Mouse (Mus musculus) thymus, postnatal 36 days (tissue): ENCODE results near the gene Lsm12.

Source experiments
- DNase-seq, 2 experiments: peaks; one replicate each; pipeline ENCODE4 v3.0.0; 2022; ENCODE audit warnings: mixed read lengths in 2 of 2

The Lsm12 gene

GRCm38 (mm10) chr11:102184646-102185495 is at the start of gene Lsm12:
TSS of gene Lsm12 (minus strand) at chr11:102185296.
- DNase-seq: peak; percentile 98 to 99

GRCm38 (mm10) chr11:102230006-102230741 is 45.1 kb upstream of the Lsm12 start, which contains the start of gene Hdac5:
TSS of gene Hdac5 (minus strand) at chr11:102230166.
- DNase-seq: peak; percentile 97

- DNase-seq: no peak
These were observed 44.3 kb upstream of the Lsm12 start for GRCm38 (mm10) chr11:102229331-102229953.

GRCm38 (mm10) chr11:102228646-102229268 is 43.7 kb upstream of the Lsm12 start:
- no peak for DNase-seq

- no peak for DNase-seq
These were observed 43.1 kb upstream of the Lsm12 start for GRCm38 (mm10) chr11:102228191-102228545.

GRCm38 (mm10) chr11:102227270-102228190 is 42.4 kb upstream of the Lsm12 start:
- no peak for DNase-seq

- DNase-seq: no peak
These were observed 41.2 kb upstream of the Lsm12 start for GRCm38 (mm10) chr11:102226067-102226978.

GRCm38 (mm10) chr11:102225221-102225620 is 40.1 kb upstream of the Lsm12 start:
- DNase-seq: no peak

GRCm38 (mm10) chr11:102224686-102225085 is 39.6 kb upstream of the Lsm12 start:
- no peak for DNase-seq

GRCm38 (mm10) chr11:102223166-102223565 is 38.1 kb upstream of the Lsm12 start:
- peak; percentile 84 to 86 for DNase-seq

GRCm38 (mm10) chr11:102221954-102222351 is 36.9 kb upstream of the Lsm12 start:
- DNase-seq: no peak

- DNase-seq: no peak
These were observed 36.3 kb upstream of the Lsm12 start for GRCm38 (mm10) chr11:102221243-102221953.

- no peak for DNase-seq
These were observed 35.4 kb upstream of the Lsm12 start for GRCm38 (mm10) chr11:102220451-102220850.

GRCm38 (mm10) chr11:102219994-102220346 is 34.9 kb upstream of the Lsm12 start:
- DNase-seq: no peak

- DNase-seq: no peak
These were observed 34.3 kb upstream of the Lsm12 start for GRCm38 (mm10) chr11:102219247-102219993.

GRCm38 (mm10) chr11:102218783-102219182 is 33.7 kb upstream of the Lsm12 start:
- peak; percentile 83 to 91 for DNase-seq

GRCm38 (mm10) chr11:102217876-102218430 is 32.9 kb upstream of the Lsm12 start:
- no peak for DNase-seq

- DNase-seq: no peak
These were observed 32.3 kb upstream of the Lsm12 start for GRCm38 (mm10) chr11:102217396-102217795.

- DNase-seq: no peak
These were observed 31.8 kb upstream of the Lsm12 start for GRCm38 (mm10) chr11:102216886-102217240.
